Mouse (Mus musculus): Measurements from ENCODE around the gene Nav2.

GRCm38 (mm10) chr7:49176590-49177201 lies 268.2 kb downstream of the Nav2 start:
- TF ChIP-seq CTCF (conservative IDR thresholded peaks at IDR 0.05; ENCODE audit: low read length) (no peak), POU5F1 (IDR thresholded peaks at IDR 0.05; ENCODE audit: borderline replicate concordance, low read length) (no peak), NANOG (IDR thresholded peaks at IDR 0.05; ENCODE audit: borderline replicate concordance, low read length) (no peak)

Measured in E14TG2a.4 (cell line).